Mouse (Mus musculus) embryo, embryonic 10.5 days (tissue): Measurements from ENCODE around the gene Gm28038.

Source experiments
- DNase-seq: peaks from one replicate; pipeline ENCODE4 v3.0.0-alpha.2; 2015; ENCODE audit warnings: low spot score

Gm28038 gene

DNA sequence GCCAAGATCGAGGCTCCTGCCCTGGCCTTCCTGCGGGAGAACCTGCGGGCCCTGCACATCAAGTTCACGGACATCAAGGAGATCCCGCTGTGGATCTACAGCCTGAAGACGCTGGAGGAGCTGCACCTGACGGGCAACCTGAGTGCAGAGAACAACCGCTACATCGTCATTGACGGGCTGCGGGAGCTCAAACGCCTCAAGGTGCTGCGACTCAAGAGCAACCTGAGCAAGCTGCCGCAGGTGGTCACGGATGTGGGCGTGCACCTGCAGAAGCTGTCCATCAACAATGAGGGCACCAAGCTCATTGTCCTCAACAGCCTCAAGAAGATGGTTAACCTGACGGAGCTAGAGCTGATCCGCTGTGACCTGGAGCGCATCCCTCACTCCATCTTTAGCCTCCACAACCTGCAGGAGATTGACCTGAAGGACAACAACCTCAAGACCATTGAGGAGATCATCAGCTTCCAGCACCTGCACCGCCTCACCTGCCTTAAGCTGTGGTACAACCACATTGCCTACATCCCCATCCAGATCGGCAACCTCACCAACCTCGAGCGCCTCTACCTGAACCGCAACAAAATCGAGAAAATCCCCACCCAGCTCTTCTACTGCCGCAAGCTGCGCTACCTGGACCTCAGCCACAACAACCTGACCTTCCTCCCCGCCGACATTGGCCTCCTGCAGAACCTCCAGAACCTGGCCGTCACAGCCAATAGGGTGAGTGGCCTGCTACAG is 24.1 kb upstream of the Gm28038 start:
- no peak for DNase-seq

DNA sequence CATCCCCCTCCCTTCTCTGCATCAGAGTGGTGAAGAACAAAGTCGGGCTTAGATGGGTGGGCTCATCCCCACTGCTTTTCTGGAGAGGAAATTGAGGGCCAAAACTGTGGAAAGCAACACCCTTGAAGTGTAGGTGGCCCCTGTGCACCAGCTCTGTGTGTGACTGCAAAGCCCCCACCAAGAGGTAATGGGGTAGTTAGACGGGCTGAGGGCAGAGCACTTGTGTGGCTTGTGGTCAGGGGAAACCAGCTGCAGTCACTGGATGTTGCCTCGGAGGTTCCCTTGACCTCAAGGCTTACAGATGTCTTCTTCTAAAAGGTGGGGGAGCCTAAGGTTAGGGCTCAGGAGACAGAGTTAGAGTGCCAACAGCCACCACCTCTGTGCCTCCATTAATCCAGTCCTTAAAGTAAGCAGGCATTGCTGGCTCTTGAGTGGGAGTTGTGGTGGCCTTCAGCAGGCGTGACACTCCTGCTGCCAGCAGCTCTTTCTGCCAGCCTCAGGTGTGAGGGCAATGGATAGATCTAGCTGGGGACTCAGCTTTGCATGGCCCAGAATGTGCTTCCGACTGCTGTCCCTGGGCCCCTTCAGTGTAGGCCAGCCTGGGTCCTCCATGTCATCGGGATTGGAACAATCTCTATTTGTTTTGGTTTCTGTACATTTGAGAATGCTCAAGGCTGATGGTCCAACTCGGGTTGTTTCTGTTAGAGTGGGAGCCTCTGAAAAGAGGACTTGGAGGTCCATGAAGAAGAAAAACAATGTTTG is 23.0 kb upstream of the Gm28038 start:
- DNase-seq = no peak

DNA sequence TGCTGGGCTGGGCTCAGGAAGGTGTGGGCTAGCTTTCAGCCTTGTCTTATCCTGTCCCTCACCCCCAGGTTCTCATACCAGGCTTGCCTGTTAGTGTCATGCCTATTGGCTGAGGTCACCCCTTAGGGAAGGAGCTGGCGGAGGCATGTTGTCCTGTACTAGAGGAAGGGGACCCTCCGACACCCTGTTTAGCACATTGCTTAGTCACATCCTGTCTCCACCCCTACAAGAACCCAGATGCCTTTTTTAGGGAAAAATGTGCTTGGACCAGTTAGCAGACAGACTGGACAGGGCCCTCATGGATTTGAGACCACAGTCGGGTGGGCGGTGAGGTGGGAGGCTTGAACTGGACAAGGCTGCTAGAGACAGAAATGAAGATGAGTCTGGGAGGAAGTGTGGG is 22.2 kb upstream of the Gm28038 start:
- DNase-seq = no peak

DNA sequence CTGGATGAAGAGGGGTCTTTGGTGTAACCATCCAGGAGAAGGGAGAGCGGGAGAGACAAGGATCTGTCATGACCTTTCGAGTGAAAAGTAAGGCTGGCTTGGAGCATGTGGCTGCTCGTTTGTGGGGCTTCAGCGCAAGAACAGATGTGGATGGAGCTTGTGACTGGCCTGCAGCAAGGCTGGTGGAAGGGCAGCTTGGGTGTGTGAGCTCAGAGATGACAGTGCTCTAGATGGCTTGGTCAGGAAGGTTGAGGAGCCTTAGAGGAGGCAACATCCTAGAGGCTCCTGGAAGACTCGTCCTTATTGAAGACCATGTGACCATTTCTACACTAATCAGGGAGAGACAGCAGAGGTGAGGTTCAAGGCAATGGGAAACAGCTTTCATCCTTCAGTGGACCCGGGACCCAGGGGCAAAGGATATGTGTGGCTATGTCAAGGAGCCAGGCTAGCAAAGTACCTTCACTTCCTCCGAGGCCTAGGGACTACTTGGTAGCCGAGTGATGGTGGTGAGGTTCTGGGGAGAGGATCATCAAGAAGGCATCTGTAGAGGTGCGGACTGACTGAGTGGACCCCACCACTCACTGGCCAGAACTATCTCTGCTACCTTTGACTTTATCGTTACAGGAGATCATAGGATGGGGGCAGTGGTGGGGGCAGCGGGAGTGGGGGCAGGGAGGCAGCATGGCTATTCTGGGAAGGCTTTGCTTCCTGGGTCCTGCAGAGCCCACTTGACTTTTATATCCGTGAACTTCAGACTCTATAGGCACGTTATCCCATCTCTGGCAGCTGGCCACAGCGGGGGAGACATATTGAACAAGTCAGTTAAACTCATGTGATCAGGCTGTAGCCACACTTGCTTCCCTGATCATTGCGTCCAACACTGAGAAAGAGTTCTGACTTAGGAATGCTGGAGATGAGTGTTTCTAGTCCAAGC is 21.4 kb upstream of the Gm28038 start:
- DNase-seq = no peak

DNA sequence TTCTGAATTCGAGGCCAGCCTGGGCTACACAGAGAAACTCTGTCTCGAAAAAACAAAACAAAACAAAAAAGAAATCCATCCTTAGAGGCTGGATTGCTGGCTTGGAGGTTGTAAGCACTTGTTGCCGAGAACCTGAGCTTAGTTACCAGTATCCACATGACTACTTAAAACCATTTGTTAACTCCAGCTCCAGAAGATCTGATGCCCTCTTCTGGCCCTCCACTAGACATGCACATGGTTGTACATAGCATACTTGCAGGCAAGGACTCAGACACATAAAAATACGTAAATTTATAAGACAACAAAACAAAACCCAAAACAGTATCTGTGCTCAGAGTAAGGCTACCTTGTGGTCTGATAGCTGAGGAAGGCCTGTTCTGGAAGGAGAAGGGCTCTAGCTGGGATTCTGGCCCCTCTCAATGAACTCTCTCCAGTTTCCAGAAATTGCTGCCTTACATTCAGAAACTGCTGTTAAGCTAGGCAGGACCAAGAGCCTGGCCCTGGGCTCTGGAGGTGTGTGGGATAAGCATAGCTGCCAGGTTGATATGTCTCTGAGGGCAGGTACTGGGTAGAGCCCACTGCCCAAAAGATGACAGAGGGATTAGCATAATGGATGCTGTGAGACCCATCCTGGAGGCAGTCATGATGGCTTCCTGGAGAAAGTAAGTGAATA is 19.6 kb upstream of the Gm28038 start:
- DNase-seq = no peak

DNA sequence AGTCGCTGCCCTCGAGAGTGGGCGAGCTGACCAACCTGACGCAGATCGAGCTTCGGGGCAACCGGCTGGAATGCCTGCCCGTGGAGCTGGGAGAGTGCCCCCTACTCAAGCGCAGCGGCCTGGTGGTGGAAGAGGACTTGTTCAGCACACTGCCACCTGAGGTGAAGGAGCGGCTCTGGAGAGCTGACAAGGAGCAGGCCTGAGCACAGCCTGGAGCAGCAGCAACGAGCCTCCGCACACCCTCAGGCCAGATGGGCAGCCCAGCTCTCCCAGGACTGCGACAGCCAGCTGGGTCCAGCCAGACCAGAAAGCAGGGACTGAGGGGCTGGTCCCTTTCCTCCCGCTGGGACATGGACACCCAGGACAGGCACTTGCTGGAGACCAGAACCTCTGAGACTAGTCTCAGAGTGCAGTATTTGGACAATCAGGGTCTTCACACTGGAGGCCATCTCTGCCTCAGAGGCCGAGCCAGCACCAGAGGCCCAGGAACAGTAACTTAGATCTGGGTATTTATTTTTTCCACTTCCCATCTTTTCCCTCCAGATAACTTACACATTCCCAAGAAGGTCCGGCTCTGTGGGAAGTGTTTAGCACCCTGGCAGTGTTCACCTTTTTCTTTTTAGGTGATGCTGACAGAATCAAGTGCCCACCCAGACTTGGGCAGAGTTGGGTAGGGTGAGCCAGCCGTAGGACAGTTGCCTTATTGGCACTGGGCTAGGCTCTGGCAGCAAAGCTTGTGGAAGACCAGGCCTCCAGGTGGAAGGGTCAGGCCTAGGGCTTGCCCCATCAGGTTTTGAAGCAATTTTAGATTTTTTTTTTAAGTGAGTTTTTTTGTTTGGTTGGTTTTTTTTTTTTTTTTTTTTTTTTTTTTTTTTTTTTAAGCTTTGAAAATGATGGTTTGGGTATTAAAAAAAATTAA is 18.7 kb upstream of the Gm28038 start:
- no peak for DNase-seq

DNA sequence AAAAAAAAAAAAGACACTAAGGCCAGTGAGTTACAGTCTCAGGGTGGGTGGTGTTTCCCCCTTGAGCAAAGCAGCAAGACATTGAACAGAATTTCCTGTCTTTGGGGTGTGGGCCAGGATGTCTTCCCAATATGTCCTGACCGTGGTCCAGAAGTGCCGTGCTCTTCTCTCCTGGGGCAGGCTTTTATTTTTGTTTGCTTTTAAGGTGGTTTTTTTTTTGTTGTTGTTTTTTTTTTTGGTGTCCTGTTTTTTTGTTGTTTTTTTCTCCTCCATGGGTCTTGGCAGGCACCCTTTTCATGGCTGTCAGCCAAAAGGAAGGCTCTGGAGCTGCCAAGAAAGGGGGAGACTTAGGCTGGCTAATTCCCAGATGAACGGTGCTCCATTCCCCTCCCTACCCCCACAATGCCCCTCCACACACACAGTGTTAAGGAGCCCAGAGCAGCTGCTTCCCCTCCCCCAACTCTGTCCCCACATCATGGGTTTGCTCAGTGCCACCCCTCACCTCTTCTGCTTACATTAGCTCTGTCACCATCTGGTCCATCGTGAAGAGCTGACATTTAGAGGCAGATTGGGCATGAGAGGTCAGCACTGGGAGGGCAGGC is 17.9 kb upstream of the Gm28038 start:
- no peak for DNase-seq

DNA sequence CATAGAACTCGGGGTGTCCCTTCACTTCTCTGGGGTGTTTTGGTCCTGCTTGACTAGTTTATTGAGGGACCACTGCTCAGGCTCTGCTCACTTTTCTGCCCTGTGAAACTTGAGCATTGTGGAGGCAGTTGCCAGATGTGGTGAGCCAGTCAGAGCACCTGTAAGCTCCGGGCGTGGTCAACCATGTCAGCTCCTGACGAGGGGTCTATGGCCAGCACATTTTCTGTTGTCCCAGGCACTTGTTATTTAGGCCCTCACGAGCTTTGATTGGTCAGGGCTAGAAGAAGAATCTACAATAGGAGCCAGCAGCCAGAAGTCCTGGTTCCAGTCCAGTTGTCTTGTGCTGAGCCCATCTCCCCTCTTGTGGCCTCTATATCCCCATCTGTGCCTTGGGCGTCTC is 17.0 kb upstream of the Gm28038 start:
- no peak for DNase-seq

DNA sequence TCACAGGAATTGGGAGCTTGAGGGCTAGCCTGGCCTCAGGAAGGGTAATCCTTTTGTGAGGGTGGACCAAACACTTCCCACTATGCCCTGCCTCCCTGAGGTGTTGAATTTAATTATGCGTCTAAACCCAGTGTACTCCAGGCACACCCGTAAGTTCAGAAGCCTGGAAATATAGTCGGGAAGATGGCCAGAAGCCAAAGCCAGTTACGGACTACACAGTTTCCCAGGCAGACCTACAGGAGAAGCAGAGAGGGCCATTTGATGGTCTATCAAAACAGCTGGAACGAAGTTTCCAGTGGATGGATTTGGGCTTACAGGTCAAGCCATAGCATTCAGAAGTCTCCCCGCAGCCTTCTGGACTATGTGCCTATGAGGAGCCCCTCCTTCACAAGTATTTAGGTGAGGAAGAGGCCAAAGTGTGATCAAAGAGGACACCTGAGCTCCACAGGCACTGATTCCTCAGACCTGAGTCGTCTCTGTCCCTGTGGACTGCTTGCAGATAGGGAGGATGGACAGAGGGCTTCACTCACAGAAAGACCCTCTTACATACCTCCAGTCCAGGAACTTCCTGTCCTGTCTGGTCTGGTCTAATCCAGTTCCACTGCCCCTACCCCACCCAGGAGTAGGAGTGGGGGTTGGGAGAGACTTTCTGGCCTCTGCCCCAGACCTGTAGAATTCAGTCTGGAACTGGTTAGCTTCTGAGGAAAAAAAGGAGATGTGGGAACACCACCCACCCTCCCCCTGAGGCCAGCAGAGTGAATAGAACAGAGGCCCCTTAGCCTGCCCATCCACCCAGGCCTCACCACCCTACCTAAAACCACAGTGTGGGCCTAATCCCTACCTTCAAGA is 15.9 kb upstream of the Gm28038 start:
- DNase-seq = peak; percentile 31

DNA sequence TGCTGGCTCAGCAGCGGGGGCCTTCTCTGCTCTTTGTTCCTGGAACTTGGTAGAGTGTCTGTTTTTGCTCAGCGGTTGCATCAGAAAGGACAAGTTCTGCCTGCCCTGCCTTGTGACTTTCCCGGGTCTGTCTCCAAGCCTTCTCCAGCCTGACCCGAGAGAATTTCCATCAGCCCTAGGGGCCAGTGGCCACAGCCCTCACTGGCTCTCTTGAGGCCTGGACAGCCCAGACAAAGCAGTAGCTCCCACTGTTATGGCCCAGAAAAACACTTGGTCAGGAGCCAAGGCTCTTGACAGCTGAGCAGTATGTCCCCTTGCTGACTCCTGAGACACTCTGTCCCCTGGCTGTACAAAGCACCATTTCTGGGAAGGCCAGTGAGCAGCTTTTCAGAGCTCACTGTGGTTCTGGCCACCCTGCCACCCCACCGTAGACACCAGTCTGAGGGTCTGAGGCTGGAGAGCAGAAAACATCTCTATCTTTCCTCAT is 15.0 kb upstream of the Gm28038 start, which contains the start of gene Phyhd1:
Gene Phyhd1, plus strand, starts transcription at position 437 of the 487 bp plus-strand sequence.
- DNase-seq = no peak

DNA sequence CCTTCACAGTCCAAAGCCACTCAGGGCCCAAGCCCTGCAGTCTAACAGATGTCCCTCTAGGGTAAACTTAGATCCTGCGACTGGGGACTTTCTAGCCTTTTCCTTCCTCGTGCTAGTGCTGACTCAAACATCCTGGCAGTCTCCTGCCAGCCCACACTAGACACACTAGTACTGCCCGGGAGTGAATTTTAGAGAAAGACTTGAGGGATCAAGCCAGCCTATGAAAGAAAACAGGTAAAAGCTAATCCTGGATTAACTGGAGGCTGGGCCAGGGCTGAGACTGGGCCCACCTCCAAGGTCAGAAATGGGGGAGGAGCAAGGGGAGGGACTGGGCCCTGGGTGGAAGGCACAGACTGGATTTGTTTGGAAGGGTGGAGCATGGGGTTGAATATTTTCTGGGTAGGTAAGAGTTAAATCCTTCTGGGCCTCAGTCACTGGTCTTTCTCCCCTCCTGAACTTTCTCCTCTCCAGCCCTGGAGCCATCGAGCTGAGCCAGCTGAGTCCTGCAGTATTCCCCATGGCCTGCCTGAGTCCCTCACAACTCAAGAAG is 14.4 kb upstream of the Gm28038 start:
- DNase-seq = peak; percentile 56

DNA sequence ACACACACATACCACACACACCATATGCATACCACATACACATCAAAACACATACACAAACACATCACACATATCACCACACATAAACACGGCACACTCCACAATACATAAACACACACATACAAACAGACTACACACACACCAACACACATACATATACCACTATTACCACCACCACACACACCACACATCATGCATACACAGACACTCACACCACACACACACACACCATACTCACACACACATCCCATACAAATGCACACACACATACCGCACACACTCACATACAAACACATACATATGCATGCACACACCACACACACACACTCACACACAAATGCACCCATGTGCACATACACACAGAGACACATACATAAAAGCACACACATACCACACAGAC is 13.4 kb upstream of the Gm28038 start:
- DNase-seq = no peak

DNA sequence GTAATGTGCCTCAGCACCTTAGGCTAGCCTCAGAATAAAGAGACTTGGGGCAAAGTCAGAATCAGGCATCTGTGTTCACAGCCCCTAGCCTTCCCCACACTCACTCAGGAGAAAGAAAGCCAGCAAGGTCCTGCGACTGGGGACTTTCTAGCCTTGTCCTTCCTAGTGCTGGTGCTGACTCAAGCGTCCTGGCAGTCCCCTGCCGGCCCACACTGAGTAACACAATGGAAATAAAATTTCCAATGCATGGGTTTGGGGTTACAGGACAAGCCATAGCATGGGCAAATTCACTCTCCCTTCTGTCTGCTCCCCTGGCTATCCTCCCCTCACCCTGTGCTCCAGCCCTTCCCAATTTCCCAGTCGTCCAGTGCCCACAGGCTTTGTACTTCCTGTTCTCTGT is 12.5 kb upstream of the Gm28038 start:
- DNase-seq = no peak

DNA sequence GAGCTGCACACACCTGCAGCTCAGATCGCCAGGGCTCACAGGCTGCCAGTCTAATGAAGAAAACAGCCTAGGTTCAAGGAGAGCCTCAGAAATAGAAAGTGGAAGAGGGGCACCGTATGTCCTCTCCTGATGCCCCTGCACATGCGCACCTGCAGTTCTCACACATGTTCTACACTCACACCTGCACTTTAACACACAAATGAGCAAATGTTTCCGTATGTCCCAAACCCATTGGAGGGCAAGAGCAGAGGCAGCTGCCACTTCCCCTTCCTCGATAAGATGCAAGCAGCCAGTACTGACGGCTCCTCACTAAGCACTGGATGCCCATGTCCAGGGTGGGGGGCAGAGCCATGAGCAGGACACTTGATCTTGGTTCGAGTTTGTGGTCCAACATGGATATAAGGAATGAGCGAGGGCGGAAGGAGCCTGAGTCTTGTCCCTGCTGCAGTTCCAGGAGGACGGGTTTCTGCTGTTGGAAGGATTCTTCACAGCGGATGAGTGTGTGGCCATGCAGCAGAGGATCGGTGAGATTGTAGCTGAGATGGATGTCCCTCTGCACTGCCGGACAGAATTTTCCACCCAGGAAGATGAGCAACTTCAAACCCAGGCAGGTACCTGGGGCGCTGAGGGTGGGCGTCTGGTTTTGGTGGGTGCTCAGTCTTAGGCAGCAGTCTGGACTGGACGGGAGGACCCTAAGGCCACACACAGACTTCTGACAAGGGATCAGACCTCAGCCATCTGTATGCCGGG is 11.4 kb upstream of the Gm28038 start:
- DNase-seq = no peak

DNA sequence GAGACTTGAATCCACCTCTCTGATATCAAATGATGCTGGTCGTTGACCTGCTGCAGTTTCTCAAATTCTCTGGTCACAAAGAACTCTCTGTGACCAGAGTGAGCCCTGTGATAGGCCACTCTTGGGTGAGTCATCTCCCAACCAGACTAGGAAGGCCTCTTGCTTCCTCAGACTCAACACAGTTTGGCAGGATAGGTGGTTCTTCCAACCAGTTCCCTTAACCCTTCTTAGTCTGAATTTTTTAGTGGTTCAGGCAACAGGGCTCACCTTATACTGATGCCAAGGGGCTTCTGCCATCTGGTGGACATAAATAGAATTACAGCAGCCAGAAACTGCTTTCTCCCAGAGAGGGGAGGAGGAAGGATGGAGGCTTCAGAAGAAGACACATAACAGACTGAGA is 10.7 kb upstream of the Gm28038 start:
- DNase-seq = peak; percentile 82

DNA sequence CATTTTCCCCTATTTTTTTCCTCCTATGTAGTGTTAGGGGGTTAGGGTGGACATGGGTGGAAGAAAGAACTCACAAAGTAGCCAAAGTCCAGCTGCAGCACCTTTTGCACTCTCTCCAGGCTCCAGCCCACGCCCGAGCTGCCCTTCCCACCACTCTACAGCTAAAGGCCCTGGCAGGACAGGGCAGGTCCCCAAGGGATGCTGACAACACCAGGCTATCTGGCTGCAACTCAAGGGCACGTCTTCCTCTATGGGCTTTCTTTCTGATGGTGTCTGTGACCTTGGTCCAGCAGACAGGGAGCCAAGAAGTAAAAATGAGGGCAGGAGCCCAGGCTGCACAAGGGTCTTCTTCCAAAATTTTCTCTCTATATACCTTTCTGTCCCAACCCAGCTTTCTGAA is 808 bp downstream of the Gm28038 start:
- DNase-seq = no peak

DNA sequence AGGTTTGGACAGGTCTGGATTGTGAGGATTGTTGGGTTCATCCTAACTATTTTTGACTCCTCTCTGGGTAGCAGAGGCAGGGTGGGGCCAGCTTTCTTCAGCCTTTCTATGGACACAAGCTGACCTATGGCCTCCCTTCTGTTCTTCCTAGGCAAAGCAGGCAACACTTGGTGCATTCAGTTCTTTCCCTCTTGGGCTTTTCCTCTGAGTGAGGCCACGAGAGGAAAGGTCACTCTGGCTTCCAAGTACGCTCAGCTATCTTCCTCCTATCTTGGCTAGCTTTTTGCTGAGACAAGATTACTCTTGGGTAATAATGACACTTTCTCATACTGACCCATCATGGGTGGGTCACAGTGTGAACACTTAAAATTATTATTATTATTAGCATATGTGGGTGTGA is 2.4 kb downstream of the Gm28038 start:
- no peak for DNase-seq

DNA sequence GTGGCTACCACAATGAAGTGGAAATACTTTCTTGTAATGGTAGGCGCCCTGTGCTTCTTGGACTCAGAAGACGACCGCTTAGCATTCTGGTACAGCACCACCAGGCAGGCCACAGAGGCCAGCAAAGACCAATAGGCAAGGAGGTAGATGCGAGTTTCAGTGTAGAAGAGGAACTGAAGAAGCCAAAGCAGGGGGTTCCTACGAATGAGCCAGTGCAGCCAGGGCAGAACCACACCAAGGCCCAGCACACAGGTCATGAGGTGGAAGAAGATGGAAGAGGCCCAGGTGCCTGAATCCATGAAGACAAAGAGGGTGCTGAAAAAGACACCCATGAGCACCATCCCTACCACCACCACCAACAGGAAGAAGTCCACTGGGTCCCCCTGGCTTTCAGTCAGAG is 4.2 kb downstream of the Gm28038 start:
- no peak for DNase-seq
